Mouse (Mus musculus): ENCODE measurements around the gene Arl3.

The Arl3 gene

DNA sequence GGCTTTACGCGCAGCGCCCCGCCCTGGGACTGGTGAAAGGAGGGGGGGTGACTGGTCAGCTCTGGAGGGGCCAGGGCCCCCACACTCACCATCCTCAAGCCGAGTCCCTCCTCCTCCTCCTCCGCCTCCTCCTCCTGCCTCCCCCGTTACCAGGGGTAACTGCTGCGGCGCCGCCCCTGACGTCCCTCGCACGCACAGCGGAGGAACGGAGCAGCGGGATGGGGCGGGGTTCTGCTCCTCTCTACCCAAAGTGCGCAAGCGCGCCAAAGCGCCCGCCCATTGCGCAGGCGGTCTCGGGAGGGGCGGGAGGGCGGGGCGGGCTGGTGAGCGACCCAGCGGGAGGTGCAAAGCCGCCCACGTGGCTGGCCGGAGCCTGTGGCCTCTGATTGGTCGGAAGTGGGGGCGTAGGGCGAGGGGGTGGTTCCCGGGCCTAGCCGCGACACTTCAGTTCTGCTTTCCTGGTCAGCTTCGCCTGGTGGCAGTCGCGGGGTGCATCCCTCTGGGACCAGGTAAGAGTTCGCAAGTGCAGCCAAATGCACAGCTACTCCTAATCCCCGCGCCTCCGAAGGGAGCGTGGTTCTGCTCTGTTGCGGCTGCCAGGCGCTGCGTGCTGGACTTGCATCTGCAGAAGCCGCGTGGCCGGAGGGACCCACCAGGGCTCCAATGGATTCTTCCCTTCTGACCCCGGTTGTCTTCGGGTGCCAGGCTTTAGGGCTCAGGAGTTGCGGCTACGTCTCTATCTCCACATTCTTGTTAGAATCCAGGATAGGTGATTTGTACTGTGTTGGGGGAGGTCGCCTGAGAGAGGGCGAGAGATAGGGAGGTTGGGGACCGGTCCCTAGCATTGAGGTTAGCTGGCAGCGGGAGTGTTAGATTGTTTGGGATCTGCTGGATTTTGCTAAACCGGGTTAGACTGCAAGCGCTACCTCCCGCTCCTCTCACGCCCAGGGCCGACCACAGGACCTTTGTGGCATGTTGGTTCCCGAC lies at the start of gene Arl3, which contains the start of gene Sfxn2:
Arl3 (minus strand) TSS at position 248 of the 987 bp plus-strand sequence.
Sfxn2 (plus strand) TSS at position 415 of the 987 bp plus-strand sequence.
- in situ Hi-C loops (cut with MboI; ENCODE audit: low sequenced_read_pairs), result no loop called here

DNA sequence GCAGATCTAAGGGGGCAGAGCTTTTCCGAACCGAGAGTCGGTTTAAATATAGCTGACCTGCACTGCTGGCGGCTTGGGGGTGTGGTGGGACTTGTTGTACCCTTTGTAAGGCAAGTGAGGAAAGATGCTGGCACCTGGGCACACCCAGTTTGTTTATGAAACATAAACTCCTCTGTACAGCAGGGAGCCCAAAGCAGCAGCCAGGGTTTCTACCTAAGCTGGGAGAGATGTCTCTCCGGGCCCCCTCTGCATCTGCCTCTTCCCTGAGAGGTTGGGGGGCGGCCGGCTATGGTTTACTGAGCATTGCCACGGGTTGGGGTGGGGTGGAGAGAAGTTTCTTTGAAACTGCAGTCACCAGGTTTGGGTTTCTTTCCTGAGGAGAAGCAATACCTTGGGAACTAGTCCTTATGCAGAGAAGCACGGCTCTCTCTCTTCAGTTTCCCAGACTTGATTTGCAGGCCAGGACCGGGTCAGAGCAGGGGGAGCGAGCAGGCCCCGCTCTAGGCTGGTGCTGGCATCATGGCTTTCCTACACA lies 49.7 kb upstream of the Arl3 start:
- in situ Hi-C loops (cut with MboI; ENCODE audit: low sequenced_read_pairs), result no loop called here

DNA sequence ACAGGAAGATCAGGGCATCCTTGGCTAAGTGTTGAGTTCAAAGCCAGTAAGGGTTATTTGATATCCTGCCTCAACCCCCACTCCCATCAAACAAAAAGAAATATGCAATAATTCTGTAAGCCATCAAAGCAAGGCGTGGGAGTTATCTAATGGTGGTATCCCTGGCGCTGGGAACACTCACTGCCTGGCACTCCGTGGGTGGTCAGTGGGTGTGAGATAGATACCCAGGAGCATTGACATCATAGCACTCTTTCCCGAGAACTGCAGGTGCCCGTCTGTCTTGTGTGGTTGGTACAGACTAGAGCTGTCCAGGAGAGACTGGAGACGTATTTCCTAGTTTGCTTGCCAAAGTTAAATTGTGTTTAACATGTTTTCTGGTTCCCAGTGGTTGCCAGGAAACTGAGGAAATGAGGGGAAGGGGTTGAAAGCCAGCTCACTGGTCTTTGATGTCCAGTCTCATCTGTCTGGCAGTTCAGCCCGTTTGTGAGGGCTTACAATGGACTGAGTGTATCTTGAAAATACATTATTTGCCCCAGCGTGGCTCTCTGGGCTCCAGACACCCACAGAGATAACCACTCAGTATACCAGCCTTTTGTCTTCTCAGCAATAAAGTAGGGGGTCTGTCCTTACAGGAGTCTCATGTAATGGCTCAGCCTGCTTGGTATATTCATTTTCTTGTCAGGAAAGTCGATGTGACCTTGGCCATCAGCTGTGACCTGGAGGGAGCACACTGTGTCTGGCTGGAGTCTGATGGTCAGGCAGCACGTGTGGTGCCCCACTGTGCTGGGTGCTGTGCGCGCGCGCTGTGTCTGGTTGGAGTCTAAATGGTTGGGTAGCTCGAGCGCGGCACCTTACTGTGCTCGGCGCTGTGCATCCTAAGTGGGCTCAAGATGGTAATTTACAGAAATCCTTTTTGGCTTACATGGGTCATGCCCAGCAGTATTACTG lies 48.5 kb upstream of the Arl3 start:
- in situ Hi-C loops (cut with MboI; ENCODE audit: low sequenced_read_pairs), result no loop called here

DNA sequence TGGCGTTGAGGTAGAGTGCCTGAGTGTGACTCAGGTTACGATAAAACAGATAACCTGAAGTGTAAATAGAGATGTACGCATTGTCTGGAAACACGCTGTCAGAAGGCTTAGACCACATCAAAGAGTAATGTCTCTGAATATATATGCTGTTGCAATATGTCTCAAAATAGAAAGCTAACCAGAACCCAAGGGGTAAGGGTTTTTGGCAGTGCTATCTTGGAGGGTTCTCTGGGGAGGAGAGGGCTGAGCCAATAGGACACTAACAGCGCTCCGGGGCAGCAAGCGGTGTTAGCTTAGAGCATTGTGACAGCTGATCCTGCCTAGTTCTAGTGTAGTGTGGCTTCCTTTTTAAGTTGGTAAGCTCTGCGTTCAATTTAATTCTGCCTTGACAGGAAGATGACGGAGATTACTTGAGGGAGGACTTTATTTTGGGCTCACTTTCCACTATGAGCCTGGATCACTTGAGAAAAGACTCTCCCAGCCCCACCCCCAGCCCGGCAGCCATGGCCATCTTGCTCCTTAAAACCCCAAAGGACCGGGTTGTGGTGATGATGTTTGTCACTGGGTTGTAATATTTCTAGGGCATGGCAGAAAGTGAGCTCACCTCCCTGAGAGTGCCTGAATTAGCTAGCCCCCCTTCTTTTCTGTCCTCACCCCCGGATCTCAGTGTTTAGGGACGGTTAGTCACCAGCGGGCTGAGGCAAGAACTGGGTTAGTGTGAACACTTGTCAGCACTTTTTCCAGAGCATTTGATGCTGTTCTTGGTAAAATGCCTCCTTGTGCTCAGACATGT lies 47.2 kb upstream of the Arl3 start:
- in situ Hi-C loops (cut with MboI; ENCODE audit: low sequenced_read_pairs), result no loop called here

DNA sequence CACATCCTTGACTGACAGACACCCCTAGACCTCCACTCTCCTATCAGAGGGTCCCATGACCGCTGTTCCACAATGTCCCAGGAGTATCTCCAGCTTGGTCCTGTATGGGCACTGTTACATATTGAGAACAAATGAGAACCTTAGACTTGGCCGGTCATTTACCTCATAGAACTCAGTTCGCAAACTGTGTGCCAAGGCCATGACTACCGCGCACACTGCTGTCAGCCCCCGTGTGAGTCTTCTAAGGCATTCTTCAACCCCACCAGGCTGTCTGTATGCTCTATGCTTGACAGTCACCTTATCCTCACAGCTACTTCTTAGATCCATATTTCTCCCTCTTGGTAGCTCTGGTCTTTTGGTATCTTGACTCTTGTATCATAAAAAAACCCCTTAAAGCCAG lies 46.5 kb upstream of the Arl3 start:
- in situ Hi-C loops (cut with MboI; ENCODE audit: low sequenced_read_pairs), result no loop called here

DNA sequence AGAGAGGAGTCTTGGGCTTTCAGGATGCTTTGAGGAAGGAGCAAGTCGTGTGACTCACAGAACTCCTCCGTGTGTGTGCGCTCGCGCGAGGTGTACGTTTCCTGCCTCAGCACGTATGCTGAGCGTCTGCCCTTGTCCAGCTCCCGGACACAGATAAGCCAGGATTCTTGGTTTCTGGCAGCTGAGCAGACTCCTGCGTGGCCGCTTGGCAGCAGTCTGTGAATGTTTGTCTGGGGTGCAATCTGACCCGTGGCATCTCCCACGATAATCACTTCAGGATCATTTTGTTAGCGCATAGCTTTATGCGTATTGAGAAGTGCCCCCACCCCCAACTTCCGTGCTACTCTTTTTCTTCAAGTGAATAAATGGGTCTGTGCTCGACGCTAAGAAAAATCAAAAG lies 46.0 kb upstream of the Arl3 start:
- in situ Hi-C loops (cut with MboI; ENCODE audit: low sequenced_read_pairs), result no loop called here

DNA sequence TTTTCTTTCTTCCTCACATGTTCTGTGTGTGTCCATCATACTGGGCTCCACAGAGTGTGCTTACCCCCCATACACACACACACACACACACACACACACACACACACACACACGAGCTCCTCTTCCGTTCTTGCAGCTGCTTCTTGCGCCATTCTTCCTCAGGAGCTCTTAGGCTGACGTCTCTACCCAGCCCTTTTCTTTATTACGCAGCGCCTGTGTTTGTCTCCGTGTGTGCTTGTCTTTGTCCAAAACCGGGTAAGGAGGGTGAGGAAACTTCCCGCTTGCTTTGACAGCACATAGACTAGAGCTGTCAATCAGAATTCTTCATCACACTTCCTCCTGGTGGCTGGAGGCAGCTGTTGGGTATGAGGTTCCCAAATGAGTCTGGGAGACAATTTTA lies 45.3 kb upstream of the Arl3 start:
- in situ Hi-C loops (cut with MboI; ENCODE audit: low sequenced_read_pairs), result no loop called here

DNA sequence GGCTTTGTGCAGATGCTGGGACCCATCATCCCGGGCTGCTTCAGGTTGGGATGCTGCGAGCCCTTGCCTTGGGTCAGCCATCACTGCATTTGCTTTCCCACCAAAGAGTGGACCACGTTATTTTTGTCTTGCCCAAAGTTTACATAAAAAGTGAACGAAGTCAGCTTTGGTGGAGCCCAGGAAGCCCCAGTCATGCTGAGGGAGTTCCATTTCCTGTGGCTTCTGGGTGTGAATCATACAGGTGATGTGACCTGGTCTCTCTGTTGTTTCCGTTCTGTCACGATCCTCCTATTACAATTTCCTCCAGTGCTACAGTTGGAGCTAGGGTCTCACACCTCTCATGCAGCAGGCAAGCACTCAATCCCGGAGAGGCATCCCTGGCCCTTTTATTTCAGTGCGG lies 44.4 kb upstream of the Arl3 start:
- in situ Hi-C loops (cut with MboI; ENCODE audit: low sequenced_read_pairs), result no loop called here

DNA sequence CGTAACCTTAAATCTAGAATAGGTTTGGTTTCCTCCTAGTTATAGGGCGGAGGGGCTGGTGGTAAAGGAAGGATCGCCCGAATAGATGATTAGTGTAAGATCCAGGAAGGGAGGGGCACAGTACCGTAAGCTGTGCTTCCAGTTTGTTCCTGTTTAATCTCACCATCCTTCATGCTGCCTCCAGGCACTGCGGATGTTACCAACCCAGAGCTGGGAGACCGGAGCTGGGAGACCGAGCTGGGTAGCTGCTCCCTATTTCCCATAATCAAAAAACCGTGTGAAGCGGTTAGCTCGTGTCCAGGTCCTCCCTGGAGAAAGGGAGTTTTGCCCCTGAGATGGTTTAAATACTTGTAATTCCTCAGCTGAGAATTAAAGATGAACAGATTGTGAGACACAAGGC lies 43.4 kb upstream of the Arl3 start:
- in situ Hi-C loops (cut with MboI; ENCODE audit: low sequenced_read_pairs), result no loop called here

DNA sequence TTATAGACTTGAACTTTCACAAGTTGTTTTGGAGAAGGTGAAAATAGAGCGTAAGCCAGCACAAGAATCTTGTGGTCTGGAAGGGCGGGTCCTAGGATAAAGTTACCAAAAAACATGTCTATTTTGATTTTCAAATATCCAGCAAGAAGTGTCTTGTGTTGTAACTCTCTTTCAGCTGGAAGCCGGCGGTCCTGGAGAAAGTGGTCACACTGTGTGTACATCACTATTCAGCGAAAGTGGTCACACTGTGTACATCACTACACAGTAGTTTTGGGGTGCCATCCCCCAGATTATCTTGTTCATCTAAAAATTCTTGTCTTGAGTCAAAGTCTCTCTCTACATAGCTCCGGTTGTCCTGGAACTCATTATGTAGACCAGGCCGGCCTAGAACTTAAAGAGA lies 35.2 kb upstream of the Arl3 start:
- in situ Hi-C loops (cut with MboI; ENCODE audit: low sequenced_read_pairs), result no loop called here

DNA sequence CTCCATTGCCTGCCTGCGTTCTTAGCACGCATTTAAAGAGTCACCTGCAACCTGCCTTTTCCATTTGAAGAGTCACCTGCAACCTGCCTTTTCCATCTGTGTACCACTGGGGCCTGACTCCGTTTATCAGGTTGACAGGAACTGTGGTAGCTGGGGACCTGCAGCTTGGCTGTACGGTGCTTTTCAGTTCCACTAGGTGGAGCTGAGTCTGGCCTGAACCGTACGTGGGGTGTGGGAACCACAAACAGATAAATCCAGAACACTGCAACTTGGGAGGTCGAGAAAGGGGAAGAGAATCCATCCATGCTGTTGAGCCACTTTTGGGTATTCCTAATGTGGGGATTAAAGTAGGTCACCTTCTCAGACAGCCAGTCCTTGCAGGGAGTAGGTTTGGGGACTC lies 34.4 kb upstream of the Arl3 start:
- in situ Hi-C loops (cut with MboI; ENCODE audit: low sequenced_read_pairs), result no loop called here

DNA sequence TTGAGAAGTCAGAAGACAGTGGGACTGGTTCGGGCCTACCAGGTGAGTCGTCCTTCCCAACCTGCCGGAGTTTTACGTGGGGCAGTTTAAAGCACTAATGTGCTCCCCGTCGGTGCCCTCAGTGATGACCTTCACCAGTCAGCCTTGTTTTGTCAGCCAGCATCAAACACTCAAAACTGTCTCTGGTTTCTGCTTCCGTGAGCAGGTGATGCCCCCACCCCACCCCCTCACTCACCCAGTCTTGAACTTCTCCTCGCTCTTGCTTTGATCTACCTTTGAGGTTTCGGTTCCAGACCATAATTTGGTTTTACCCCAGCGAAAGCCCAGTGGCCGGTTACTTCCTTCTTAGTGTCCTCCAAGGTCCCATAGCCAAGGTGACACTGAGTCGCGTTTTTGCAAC lies 33.7 kb upstream of the Arl3 start:
- in situ Hi-C loops (cut with MboI; ENCODE audit: low sequenced_read_pairs), result no loop called here

DNA sequence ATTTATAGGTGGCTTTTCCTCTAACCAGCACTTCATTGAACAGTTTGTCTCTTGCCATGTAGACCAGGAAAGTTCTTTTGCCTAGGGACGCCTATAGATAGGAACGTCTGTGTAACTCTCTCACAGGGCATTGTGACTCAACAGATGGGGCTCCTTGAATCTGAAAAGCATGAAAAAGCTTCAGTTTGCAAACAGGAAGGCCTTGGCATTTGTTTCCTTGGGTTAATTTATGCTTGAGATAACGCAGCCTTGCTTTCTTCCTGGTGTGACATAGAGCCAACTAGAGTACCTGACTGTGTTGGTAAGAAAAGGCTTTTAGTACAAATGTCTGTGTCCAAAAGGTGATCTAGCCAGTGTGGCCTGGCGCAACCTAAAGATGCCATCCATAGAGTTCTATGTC lies 29.4 kb upstream of the Arl3 start:
- in situ Hi-C loops (cut with MboI; ENCODE audit: low sequenced_read_pairs), result no loop called here

DNA sequence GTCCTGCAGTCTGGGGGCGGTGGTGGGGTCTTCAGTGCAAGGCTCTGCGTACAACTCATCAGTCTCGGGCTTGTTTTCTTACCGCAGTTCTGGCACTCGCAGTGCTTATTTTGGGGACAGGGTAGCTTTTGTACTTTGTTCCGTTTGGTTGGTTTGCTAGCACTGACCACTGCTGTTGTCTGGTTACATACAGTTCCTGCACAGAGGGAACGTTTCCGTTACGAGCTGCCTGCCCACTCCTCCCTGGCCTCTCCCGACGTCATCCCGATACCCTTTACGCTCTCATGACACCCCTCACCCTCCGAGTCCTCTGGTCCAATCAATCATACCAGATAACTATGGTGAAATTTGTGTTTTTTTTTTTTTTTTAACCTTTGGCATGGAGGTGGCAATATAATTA lies 28.5 kb upstream of the Arl3 start:
- in situ Hi-C loops (cut with MboI; ENCODE audit: low sequenced_read_pairs), result no loop called here

DNA sequence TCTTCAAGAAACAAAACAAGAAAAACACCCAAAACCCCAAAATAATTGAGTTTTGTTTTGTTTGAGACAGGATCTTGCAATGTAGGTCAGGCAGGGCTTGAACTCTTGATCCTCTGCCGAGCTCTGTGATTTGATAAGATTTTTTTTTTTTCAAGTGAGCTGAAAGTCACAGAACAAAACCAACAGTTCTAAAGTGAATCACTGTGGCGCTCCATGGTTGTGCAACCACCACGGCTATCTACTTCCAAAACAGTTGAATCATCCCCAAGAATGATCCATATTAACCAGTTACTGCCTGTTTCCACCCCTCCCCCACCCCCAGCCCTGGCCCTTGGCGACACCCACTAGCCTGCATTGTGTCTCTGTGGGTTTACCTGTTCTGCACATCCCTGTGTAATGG lies 27.4 kb upstream of the Arl3 start:
- in situ Hi-C loops (cut with MboI; ENCODE audit: low sequenced_read_pairs), result no loop called here

DNA sequence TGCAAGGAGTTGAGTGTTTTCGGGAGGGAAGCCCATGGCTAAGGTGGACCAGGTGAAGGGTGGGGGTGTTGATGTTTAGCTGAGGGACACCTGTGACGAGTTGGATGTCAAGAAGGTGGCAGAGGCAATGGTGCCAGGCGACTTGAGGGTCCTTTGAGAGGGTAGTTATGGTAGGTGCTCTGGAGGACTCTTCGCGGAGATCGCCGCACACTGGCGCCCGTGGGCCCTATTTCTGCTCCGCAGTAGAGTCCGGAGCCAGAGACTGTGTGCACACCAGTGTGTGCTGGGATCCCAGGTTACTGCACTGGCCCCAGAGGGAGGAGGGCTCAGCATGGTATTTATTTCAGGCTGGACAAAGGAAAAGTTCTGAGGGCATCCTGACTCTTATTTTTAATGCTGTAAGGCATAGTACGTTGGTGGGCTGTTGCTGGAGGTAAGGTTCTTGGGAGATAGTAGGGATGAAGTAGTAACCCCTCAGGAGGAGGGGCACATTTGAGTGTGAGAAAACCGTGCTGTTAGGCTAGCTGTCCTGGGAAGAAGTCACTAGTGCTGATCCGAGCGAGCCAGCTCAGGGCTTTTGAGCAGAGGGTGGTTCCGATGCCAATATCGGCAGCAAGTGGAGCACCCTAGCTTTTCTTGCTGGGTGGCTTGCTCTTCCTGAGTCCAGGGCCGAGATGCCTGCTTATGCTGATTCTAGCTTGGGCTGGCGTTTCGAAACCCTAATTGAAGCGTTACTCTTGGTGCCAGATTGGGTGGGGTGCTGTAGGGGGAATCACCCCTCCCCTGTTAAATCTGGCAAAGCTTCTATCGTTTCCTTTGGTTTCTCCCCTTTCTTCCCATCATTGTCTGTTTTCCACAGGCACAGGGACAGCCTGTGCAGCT lies 26.6 kb upstream of the Arl3 start:
- in situ Hi-C loops (cut with MboI; ENCODE audit: low sequenced_read_pairs), result no loop called here

DNA sequence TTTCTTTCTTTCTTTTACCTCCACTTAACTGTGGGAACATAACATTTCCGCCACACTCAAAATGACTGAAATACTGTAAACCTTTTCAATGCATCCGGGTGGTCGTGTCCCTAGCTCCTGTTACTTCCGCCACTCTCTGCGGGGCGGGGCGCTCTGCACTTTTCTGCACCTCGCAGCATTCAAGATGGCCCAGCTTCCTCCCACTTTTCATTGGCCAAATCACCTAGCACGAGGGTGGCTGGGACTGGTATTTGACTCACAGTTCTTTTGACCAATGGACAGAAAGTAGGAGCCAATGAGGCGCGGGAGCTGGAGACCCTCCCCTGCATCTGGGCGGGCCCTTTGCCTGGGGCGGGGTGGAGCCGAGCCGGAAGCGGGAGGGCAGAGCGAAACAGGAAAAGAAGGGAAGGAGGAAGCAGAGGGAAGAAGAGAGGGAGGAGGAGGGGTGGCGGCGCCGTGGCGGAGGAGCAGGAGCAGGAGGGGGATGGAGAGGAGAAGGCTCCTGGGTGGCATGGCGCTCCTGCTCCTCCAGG lies 25.8 kb upstream of the Arl3 start, which contains the start of gene Wbp1l:
Wbp1l (plus strand) TSS at position 365 of the 533 bp plus-strand sequence.
- in situ Hi-C loops (cut with MboI; ENCODE audit: low sequenced_read_pairs), result no loop called here

DNA sequence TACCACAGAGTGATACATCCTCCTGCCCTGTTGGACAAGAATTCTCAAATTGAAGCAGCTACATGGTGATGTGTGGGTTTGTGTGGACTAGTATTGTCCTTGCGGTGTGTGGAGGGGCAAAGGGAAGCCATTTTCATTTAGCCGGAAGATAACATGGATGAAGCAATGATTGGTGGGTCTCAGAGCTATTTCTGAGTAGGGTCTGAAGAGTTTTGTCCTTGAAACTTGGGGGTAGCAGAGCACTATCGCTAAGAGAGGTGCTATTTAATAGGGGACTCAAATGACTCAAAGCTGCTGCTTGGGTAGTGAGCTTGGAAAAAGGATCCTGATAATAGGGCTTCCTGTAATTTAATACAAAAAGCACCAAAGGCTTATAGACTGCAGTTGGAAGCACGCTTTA lies 25.2 kb upstream of the Arl3 start:
- in situ Hi-C loops (cut with MboI; ENCODE audit: low sequenced_read_pairs), result no loop called here

DNA sequence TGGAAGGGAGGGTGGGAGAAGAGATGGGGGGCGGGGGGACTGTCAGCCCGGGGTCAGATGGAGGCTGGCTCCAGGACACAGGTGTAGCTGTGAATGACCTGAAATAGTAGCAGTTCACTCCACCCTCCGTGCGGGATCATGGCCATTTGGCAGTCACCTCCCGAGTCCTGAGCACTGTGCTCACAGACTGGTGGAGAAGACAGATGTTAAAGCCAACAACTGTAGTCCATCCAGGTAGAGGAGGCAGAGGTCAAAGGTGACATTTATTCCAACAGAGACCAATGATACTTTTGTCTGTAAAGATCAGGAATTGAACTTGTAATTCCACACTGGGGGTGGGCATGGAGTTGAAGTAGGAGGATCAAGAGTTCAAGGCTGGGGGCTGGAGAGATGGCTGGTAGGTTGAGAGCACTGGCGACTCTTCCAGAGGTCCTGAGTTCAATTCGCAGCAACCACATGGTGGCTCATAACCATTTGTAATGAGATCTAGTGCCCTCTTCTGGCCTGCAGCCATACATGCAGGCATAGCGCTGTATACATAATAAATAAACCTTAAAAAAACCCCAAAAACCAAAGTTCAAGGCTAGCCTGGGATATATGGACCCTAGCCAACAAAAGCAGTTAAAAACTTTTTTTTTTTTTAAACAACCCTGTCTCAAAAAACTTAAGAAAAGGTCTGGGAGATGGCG lies 19.9 kb upstream of the Arl3 start:
- in situ Hi-C loops (cut with MboI; ENCODE audit: low sequenced_read_pairs), result no loop called here
